Mouse (Mus musculus) heart, postnatal 25 days (tissue): ENCODE measurements around the gene Rps6ka2. TPM values are rescaled to one million over a fixed set of nuclear protein-coding genes. Genes with fewer than 3 reads are reported as not detected.
"Not testable (repeated sequence)": the region's sequence is repeated elsewhere in the genome, so short reads cannot be mapped to it uniquely, and the experiment has no call there.

Experiments used
- DNase-seq: peaks from one replicate; pipeline ENCODE4 v3.0.0; 2022; ENCODE audit warnings: low spot score
- intact Hi-C: fragments of 180-260 bp; cut with DNase I; formaldehyde crosslinking; loops from one replicate; pipeline ENCODE4 v1.15.1; 2025
- total RNA-seq, 2 experiments: library from RNA; stranded (reverse); gene quantifications; 2 replicates each; pipeline ENCODE4 v1.2.3; 2021

The Rps6ka2 gene
- total RNA-seq, 2 experiments from 2014 or later, result 23.2 to 23.7 TPM

DNA sequence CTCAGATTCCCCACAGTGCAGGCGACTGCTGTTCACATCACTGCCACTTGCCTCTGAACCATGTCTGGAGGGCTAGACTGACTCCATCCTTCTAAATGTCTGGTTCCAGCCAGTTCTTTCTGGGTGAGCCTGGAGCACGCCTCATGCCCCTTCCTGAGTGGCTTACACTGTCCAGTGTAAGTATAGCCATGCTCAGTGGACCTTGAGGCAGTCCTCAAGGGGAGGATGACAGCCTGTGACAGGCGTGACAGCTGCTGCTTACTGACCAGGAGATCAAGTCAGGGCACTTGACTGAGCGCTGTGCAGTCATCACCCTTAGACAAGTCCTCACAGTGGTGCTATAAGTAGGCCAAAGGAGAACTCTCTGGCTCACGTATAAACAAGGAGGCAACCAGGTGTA, 94.7 kb downstream of the Rps6ka2 start:
- no peak for DNase-seq
- intact Hi-C loops, result no loop called here

- intact Hi-C loops, result no loop called here
Measured at GRCm38 (mm10) chr17:7265291-7265690, 95.4 kb downstream of the Rps6ka2 start.

DNA sequence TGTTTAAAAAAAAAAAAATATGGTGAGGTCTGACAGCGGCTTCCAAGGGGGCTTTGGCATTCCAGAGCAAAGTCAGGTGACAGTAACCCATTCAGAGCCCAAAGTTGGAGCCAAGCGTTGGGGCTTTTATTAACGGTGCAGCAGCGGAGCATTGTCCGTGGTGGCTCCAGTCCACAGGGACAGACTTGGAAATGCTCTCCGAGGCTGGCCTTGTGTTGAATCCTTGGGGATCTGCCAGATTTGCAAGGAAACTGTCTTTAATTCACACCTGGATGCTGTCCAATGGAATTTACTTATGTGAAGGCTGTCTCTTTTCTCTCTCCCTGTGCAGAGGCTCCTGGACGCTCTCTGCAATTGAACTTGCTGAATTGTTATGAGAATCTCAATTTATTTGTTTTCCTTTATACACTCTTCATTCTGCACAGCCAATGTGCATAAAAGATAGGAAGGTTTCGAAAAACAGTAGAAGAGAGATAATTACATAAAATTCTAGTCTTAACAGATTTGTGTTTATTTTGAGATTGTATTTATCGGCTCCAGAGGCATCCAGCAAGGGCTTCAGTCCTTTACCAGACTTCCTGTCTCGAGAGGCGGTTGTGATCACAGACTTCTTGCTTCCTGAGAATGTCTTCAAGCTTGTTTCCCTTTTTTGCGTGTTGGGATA, 95.9 kb downstream of the Rps6ka2 start:
- intact Hi-C loops, result no loop called here
- no peak for DNase-seq

More at GRCm38 (mm10) chr17:7265291-7265690, 95.4 kb downstream of the Rps6ka2 start:
- no peak for DNase-seq

DNA sequence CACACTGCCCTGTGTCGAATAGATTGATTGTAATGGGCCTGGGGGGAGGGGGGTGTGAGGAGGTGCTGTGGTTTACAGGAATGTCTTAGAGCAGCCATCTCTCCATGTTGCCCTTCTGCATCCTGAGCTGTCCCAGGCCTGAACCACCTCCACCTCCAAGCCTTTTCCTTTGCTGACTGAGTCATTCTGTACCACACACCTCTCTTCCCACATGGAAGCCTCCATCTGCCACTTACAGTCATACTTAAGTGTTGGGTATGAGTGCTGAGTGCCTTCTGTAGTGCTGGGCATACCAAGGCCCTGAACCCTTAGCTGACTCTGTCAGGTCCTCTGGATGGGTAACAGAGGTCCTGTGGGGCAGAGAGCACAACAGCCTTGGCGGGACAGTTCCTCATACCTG, 97.9 kb downstream of the Rps6ka2 start:
- DNase-seq, result no peak
- intact Hi-C loops, result no loop called here

DNA sequence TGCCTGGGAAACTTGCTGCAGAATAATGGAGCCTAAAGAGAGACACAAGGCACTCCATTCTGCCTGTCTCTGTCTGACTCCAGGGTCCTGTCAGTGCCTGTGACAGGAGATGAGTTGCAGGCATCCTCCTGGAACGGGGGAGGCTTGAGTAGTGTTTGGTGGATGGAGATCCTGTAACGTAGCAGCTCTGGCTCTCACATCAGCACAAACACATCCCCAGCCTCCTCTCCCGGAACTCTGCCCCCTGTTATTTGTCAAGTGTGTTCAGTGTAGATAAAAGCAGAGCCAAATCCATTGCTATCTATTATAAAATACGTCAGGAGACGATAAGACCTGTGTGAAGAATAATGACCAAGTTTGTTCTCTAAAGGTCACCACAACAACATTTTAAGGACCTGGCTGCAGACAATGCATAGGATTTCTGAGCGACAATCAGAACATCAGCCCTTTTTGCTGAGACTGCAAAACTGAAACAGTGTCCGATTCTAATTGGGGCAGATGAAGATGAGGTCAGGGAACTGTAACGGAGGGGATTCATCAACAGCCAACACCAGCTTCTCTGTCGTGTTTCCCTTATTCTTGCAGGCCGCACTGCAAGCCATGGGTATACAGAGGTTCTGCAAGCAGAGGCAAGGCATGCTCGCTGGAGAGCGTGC, 99.4 kb downstream of the Rps6ka2 start:
- no peak for DNase-seq
- intact Hi-C loops, result no loop called here

GRCm38 (mm10) chr17:7270506-7270905, 100.6 kb downstream of the Rps6ka2 start:
- intact Hi-C loops, result no loop called here
- DNase-seq, result no peak

- intact Hi-C loops, result no loop called here
- DNase-seq, result no peak
Measured at GRCm38 (mm10) chr17:7271522-7272134, 101.7 kb downstream of the Rps6ka2 start.

DNA sequence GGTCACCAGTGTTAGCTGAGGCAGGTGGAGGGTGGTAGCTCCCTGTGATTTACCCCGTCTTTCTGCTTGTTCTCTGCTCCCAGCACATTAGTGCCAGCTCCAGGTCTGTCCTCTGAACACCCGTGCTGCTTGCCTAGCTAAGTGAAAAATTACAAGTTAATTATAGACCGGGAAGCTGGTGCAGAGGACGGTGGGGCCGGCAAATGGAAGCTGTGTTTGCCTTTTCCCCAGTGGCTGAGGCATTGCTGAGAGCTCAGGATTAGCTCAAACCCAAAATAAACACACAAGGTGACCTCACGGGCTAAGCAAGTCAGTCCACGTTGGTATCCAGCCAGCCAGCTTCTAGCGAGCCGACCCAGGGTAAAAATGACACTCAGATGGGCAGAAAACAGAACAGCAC, 103.1 kb downstream of the Rps6ka2 start:
- peak; percentile 20 for DNase-seq
- intact Hi-C loops, result no loop called here

DNA sequence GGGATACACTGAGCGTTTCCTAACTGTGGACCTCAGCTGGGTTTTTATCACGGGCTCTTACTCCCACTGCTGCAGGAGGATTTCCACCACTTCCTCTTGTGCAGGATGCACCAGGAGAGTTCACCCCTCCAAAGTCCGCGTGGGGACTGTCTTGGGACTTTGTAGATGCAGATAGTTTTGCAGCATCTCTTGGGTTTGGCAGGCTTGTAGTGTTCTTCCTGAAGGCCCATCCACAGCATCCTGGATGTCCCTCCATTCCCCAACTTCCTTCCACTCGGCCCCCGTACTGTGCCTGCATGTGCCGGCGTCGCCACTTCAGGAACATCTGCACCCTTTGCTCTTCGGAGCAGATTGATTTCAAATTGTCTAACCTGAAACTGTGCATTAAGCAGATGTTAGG, 103.9 kb downstream of the Rps6ka2 start:
- intact Hi-C loops, result no loop called here
- no peak for DNase-seq

DNA sequence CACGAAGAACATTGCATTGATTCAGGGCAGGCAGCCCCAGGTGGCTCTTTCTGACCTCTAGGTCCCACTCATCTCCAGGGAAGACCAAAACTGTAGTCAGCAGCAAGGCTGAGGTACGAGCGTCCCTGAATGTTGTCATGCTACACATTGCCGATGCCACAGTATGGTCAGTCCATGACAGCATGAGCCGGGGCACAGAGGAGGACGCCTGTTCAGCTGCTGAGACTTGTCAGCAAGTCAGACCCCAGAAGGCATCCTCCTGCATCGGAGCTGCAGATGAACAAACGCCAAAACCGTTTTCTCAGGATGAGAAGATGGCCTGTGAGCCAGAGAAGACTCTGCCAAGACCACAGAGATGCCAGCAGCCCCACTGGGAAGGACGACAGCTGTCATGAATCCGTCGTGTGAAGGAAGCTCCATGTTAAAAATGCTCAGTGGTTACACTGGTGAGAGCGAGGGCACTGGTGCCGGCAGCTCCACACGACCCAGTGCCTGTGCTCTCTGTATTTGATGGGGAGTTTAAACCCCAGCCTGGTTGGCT, 108.9 kb downstream of the Rps6ka2 start:
- no peak for DNase-seq

DNA sequence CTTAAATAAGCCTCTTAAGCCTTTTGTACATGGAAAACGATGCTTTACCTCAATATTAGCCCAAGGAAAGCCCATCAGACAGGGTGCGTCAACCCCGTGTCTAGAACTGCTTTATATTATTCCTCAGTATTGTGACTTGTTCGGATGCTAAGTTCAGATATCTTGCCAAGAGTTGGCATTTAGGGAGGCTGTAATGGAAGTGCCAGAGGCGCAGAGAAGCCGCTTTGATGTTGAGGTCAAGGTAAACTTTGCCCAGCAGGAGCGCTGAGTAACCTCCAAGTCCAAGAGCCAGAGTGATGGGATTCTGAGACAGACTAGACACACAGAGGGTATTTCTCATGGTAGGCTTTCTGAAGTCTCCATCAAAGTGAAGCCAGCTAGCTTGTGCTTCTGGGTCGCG, 109.3 kb downstream of the Rps6ka2 start:
- no peak for DNase-seq
- intact Hi-C loops, result no loop called here

More for the DNA sequence above, 108.9 kb downstream of the Rps6ka2 start:
- intact Hi-C loops, result no loop called here

DNA sequence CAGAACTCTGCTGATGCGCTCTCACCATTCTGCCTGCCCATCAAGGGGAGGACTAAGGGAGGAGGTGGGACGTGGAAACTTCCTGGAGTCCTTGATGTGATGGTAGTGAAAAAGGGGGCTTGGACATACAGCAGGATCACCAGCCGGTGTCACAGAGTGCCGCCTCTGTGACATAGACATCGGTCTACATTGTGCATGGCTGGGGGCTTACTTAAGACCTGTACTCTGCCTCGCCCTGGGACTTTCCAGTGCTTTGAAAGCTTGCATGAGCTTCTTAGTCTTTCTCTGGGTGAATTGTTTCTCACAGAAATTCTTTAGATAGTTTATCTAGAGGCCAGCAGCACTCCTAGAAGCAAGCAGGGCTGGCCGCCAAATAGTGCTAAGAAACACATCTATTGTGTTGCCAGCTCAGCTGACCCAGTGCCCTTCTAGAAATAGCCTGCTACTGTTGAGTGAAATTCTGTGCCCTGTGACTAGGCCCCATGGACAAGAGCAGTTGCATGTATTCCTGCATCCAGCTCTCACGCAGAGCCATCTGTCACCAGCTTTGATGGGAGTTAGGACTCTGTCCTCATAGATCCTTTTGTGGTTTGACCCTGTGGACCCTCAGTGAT, 114.5 kb downstream of the Rps6ka2 start:
- no peak for DNase-seq
- intact Hi-C loops, result no loop called here

DNA sequence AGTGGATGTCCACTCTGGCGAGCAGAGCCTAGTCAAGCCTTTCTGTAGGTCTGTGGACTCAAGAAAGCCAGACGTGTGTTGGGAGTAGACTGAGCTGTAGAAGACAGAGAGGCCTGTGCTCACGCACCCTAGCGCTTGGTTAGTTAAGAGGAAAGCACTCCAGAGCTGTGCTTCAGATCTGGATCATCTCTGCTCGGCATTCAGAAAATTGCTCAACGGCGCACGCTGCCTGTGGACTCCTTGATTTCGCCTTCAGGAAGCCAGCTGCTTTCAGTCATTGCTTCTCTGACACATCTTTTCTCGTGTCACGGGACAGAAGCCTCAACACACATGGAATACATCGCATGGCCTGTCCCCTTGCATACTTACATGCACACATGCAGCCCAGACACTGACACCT, 115.4 kb downstream of the Rps6ka2 start:
- no peak for DNase-seq
- intact Hi-C loops, result no loop called here

DNA sequence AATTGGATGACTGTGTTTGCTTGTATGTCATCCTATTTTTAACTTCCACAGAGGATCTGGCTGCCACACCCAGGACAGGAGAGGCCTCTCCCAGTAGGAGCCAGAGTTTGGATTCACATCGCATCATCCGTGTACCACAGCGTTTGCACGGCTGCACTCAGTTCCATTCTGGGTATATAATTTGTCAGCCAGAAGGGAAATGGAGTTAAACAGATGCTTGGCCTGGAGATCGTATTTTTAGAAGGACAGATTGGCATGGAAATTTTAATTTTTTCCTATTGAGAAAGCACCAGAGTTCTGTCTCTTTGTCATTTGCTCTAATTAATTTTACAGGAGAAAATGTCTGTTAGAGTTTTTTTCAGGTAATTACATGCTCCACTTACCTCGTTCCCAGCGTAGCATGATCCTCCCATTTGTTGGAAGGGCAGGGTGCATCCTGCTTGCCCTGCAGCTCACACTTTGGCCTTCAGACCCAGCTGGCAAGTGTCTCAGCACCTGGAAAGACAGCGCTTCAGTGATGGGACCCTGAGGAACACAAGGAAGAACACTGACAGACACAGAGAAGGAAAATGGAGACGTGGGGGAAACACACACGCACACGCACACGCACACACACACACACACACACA, 116.6 kb downstream of the Rps6ka2 start:
- intact Hi-C loops, result no loop called here
- DNase-seq, result no peak

DNA sequence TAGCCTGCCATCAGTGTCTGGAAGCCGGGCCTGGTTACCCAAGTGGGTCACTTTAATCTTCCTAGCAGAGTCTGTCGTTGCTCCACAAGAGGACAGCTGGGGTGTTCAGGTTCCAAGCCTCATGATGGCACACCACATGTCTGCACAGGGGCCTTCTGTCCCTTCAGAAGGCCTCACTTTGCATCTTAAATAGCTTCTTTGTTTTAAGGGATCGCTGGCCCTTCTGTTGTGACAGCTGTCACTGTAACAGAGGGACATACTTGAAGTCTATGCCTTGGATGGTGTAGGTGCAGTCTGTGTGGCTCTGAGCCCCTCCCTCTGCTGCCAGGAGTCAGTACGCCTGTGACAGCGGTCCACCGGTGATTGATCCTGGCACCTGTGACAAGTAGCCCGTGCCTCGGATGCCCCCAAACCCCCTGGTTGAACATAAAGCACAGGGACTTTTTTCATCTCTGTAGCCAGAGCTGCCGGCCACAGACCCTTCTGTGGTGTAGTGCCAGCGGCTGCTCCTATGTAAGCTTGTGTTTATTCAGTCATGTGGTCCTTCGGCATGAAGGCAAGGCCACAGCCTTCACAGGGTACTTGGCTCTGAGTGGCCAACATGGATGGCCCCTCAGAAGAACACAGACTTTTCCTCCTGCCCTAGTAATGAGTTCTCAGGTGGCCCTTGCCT, 122.2 kb downstream of the Rps6ka2 start:
- intact Hi-C loops, result no loop called here
- no peak for DNase-seq

DNA sequence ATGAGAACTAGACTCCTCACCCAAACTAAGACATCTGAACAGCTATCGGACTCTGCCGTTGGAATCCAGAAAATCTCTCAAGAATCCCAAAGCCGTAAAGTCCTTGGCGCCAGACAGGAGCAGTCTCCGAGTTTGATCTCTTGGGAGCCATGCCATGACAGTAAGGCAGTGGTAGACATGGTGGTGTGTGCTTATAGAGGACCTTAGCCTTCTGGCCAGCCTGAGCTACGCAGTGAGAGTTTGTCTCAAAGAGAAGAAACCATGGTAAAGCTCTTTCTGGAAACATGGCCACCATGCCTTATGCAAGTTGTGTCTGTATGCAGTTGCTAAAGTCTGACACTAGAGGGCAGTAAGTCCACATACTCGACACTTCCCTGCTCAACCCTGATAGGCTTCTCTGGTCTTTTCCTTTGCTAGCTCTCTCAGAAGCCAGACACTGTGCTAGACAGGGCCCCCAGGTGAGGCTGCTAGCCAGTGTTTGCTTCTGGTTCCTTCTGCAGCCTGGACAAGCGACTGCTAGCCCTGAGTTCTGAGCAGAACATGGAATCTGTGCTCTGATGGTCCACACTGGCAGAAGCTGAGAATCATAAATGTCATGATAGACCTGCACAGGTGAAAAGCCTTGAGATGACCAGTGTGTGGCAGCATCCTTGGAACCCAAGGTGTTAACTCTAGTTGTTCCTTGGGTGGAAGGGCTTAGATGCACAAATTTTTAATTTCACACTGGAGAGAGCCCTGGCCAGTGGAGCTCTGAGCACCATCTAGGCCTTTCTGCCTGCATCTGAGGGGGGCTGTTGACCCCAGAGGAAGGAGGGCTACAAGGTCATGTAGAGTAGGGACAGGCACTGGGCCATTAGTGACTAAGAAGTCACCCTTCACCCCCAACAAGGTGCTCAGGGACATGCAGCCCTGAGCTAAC, 136.6 kb downstream of the Rps6ka2 start:
- DNase-seq, intact Hi-C loops: not testable (repeated sequence)

DNA sequence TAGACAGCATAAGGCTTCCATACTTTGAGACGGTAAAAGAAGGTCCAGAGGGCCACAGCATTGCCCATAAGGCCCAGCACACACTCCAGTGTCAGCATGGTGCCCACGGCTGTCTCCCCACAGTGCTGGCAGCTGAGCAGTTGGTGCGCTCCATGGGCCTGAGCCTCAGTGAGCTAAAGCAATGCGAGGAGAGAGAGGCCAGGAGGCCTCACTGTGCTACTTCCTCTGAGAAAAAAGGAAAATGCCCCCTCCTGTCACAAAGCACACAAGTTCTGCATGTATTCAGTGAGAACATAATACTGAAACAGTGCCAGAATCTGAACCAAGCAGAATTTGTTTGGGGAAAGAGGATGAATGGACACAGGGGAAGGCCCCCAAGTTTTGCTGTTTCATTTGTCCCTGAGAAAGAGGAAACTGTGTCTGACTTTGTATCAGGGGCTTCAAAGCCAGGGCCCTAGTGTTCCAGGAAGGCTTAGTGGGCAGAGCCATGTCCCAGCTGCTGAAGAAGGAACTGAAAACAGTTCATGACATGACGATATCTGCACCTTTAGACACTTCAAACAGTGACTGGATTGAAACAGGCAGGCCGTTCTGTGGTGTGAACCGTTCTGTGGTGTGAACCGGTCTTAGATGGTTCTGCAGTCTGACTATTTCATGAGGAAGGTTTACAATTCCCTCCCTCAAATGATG, 145.9 kb downstream of the Rps6ka2 start:
- intact Hi-C loops, DNase-seq: not testable (repeated sequence)

DNA sequence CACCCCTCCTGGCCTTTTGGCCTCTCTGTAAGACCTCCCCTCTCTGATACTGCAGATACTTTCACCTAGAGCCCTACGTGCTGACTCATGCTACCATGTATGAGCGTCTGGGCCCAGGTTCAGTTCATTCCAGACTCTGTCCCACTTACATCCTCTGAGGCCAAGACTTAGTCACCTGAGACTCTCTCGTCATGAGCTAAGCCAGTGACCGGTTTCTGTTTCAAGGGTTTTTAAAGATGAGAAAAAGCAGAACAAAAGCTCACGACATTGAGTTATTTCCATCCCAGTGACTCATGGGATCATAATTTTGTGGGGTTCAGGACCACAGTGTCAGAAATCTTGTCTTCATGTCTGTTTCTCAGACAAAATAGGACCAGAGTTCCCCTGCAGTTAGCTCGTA, 149.9 kb downstream of the Rps6ka2 start:
- DNase-seq, intact Hi-C loops: not testable (repeated sequence)
